Mouse (Mus musculus) cortical plate, adult 2 months (tissue): ENCODE results near the gene Wwc1.

Source experiments
- CTCF ChIP-seq: fragments of 200-500 bp; IDR thresholded peaks from 2 replicates; pipeline ENCODE4 v1.5.1; 2011; ENCODE audit warnings: mild to moderate bottlenecking, control low read depth, low read length; ENCODE audit not compliant: insufficient read depth; ENCODE audit errors: extremely low read depth
- POLR2A ChIP-seq: fragments of 200-500 bp; IDR thresholded peaks from 2 replicates; pipeline ENCODE4 v1.6.1; 2011; ENCODE audit warnings: mild to moderate bottlenecking, low read length, control low read depth; ENCODE audit not compliant: insufficient read depth; ENCODE audit errors: extremely low read depth

DNA sequence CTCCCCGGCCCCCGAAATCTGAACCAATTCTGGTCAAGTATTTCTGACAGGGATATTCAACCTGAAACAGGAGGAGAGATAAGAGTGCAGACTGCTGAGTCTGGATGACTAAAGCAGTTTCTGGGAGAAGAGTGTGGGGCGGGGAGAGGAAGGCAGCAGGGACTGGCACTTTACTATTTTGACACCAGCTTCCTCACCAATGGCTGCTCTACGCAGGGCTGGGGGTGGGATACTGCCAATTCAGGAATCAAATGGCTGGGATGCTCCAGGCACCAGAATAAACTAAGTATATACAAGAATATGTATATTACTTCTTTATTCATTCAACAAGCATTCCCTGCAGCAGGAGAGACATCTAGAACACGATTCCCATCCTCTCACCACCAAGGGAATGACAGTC lies 116.7 kb downstream of the Wwc1 start:
- TF ChIP-seq POLR2A, result no peak
- no peak for TF ChIP-seq CTCF
